Mouse (Mus musculus): ENCODE results near the gene Pigo. TPM values are rescaled to one million over a fixed set of nuclear protein-coding genes. Genes with fewer than 3 reads are reported as not detected.
A peak's percentile ranks its signal among the peaks of the same experiment; 100 is the strongest.

Gene Pigo
- 15.8 and 18.7 TPM in 2 replicates for polyA plus RNA-seq (2016; fragmentation: Nextera tagmentation; extraction: Ambion mirVana)

GRCm38 (mm10) chr4:43025084-43025960 is at the start of gene Pigo:
TSS of gene Pigo (minus strand) at chr4:43025819.
- H3K27ac ChIP-seq (ENCODE audit: poor library complexity, severe bottlenecking) = peak within 1 kb of the TSS; percentile 86
- H3K36me3 ChIP-seq = peaks cover 69% of the 10 kb centered on the region
- H3K27me3 ChIP-seq (replicated peaks) = no peaks in the 10 kb centered on the region
- no peaks in the 10 kb centered on the region for H3K9me3 ChIP-seq (replicated peaks)
- H3K9ac ChIP-seq = peak within 1 kb of the TSS; percentile 66
- peaks cover 15% of the 10 kb centered on the region for H3K4me1 ChIP-seq (replicated peaks)
- ATAC-seq (ENCODE audit: insufficient number of reproducible peaks, low FRiP score) = peak; percentile 89
- peak within 1 kb of the TSS; percentile 75 for H3K4me2 ChIP-seq
- 10% methylated on average over 42 of the region's 42 CpGs for WGBS
- H3K4me3 ChIP-seq = peak within 1 kb of the TSS; percentile 68

- 0 out of 2 replicates have a peak, but pooled peaks cover 3% of the 10 kb centered on the region for H3K4me1 ChIP-seq (replicated peaks)
- no peak overlapping the region for H3K4me3 ChIP-seq
- no peak overlapping the region for H3K4me2 ChIP-seq
- no peaks in the 10 kb centered on the region for H3K27me3 ChIP-seq (replicated peaks)
- H3K9ac ChIP-seq = no peak overlapping the region
- no peak for ATAC-seq (ENCODE audit: insufficient number of reproducible peaks, low FRiP score)
- no peaks in the 10 kb centered on the region for H3K9me3 ChIP-seq (replicated peaks)
- no peaks in the 10 kb centered on the region for H3K36me3 ChIP-seq
- no peak overlapping the region for H3K27ac ChIP-seq (ENCODE audit: poor library complexity, severe bottlenecking)
Observed at GRCm38 (mm10) chr4:43074923-43075322, 49.3 kb upstream of the Pigo start.

GRCm38 (mm10) chr4:43065471-43065870 is 39.9 kb upstream of the Pigo start:
- WGBS = 89% methylated on average over 4 of the region's 4 CpGs
- Histone ChIP-seq H3K4me2 (no peak overlapping the region), H3K27me3 (replicated peaks) (no peaks in the 10 kb centered on the region), H3K4me3 (no peak overlapping the region), H3K9ac (no peak overlapping the region), H3K27ac (ENCODE audit: poor library complexity, severe bottlenecking) (no peak overlapping the region), H3K36me3 (no peaks in the 10 kb centered on the region), H3K9me3 (replicated peaks) (no peaks in the 10 kb centered on the region), H3K4me1 (replicated peaks) (peaks cover 13% of the 10 kb centered on the region; the same call in 1 of the 2 replicates)
- no peak for ATAC-seq (ENCODE audit: insufficient number of reproducible peaks, low FRiP score)

DNA sequence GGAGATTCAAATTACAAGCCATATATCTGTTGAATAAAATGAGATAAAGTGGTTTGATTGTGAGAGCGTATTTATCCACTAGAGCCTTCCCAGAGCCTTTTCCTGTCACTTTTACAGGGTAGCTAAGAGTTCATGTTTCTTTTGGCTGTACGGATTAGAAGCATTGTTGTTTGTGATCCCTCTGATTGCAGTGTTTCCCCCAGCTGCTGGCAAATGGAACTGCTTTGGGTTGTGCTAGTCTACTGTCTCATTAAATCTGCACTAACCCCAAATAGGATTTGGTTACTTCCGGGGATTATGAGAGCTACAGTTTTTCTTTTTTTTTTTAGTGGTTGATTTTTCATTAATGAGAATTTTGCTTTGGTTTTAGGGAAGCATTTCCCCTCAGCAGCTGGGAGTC is 34.7 kb upstream of the Pigo start:
- Histone ChIP-seq H3K4me1 (replicated peaks) (peaks cover 15% of the 10 kb centered on the region; the same call in 1 of the 2 replicates), H3K9ac (no peak overlapping the region), H3K4me2 (no peak overlapping the region), H3K27ac (ENCODE audit: poor library complexity, severe bottlenecking) (no peak overlapping the region), H3K9me3 (replicated peaks) (no peaks in the 10 kb centered on the region), H3K27me3 (replicated peaks) (no peaks in the 10 kb centered on the region), H3K36me3 (no peaks in the 10 kb centered on the region), H3K4me3 (peak overlapping the region; percentile 76)
- ATAC-seq (ENCODE audit: insufficient number of reproducible peaks, low FRiP score) = no peak
- 47% methylated on average over 3 of the region's 3 CpGs for WGBS

DNA sequence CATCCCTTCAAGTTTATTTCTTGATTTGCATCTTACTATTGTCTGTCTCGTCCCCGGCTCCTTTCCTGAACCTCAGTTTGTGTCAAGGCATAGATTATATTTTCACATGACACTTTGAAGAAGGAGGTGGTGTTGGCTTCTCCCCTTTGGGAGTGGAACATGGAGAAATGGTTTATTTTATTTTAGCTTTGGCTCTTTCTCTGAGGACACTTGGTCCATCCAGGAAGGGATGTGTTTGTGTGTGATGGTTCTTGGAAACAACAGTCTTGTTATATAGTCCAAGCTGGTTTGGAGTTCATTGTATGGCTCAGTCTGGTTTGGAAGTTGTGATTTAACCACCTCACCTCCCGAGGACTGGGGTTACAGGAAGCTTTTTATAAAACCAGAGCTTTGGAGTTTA is 34.1 kb upstream of the Pigo start:
- Histone ChIP-seq H3K4me1 (replicated peaks) (peaks cover 15% of the 10 kb centered on the region; the same call in 1 of the 2 replicates), H3K9me3 (replicated peaks) (no peaks in the 10 kb centered on the region), H3K36me3 (no peaks in the 10 kb centered on the region), H3K9ac (peak overlapping the region; percentile 81), H3K4me3 (peak overlapping the region; percentile 76), H3K4me2 (peak overlapping the region; percentile 83), H3K27me3 (replicated peaks) (no peaks in the 10 kb centered on the region), H3K27ac (ENCODE audit: poor library complexity, severe bottlenecking) (no peak overlapping the region)
- 37% methylated on average over 3 of the region's 3 CpGs for WGBS
- no peak for ATAC-seq (ENCODE audit: insufficient number of reproducible peaks, low FRiP score)

GRCm38 (mm10) chr4:43058753-43059654 is 33.4 kb upstream of the Pigo start, which contains the start of gene Unc13b:
TSS of gene Unc13b (plus strand) at chr4:43058953.
- under 1% methylated on average over 78 of the region's 90 CpGs for whole genome bisulfite sequencing
- H3K9me3 ChIP-seq (replicated peaks) = no peaks in the 10 kb centered on the region
- H3K36me3 ChIP-seq = no peaks in the 10 kb centered on the region
- no peaks in the 10 kb centered on the region for H3K27me3 ChIP-seq (replicated peaks)
- H3K9ac ChIP-seq = peak within 1 kb of the TSS; percentile 81
- peak within 1 kb of the TSS; percentile 77 for H3K27ac ChIP-seq (ENCODE audit: poor library complexity, severe bottlenecking)
- peaks cover 15% of the 10 kb centered on the region; the same call in 1 of the 2 replicates for H3K4me1 ChIP-seq (replicated peaks)
- H3K4me2 ChIP-seq = peak within 1 kb of the TSS; percentile 83
- peak; percentile 97 for ATAC-seq (ENCODE audit: insufficient number of reproducible peaks, low FRiP score)
- peak within 1 kb of the TSS; percentile 76 for H3K4me3 ChIP-seq

DNA sequence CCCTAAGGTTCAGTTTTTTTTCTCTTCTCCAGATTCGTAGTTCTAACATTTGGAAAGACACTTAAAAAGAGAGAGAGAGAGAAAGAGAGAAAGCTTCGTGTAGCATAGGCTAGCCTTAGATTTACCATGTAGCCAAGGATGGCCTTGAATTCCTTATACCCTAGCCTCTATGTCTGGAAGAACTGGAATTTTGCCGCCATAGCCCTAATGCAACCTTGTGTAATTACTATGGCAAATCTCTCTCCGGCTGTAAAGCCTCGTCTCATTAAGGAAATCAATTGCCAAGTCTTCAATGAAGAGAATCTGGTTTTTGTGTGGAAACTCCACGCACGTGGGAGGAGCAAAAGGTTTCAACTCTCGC is 32.8 kb upstream of the Pigo start:
- peak overlapping the region; percentile 83 for H3K4me2 ChIP-seq
- peak overlapping the region; percentile 76 for H3K4me3 ChIP-seq
- 0 out of 2 replicates have a peak overlapping the region, but pooled peaks have one; percentile 81 for H3K9ac ChIP-seq
- H3K27me3 ChIP-seq (replicated peaks) = no peaks in the 10 kb centered on the region
- WGBS = 25% methylated on average over 8 of the region's 8 CpGs
- peaks cover 15% of the 10 kb centered on the region; the same call in 1 of the 2 replicates for H3K4me1 ChIP-seq (replicated peaks)
- H3K27ac ChIP-seq (ENCODE audit: poor library complexity, severe bottlenecking) = no peak overlapping the region
- H3K36me3 ChIP-seq = no peaks in the 10 kb centered on the region
- ATAC-seq (ENCODE audit: insufficient number of reproducible peaks, low FRiP score) = no peak
- no peaks in the 10 kb centered on the region for H3K9me3 ChIP-seq (replicated peaks)

DNA sequence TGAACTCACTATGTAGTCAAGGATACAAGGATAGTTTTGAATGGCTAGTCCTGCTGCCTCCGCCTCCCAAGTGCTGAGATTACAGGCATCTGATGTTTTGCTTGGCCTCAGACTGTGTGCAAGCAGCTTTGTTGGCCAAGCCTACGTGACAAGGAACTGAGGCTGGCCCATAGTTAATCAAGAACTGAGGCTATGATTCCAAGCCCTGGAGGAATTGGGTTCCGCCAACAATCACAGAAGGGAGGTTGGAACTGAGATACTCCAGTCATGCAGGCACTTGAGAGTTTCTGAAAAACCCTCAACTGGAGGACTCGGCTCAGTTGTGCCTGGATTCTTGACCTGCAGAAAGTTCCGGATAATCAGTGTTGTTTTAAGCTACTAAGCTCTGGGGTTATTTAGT is 32.0 kb upstream of the Pigo start:
- peaks cover 15% of the 10 kb centered on the region; the same call in 1 of the 2 replicates for H3K4me1 ChIP-seq (replicated peaks)
- H3K36me3 ChIP-seq = no peaks in the 10 kb centered on the region
- no peak overlapping the region for H3K27ac ChIP-seq (ENCODE audit: poor library complexity, severe bottlenecking)
- no peaks in the 10 kb centered on the region for H3K9me3 ChIP-seq (replicated peaks)
- WGBS = 77% methylated on average over 5 of the region's 5 CpGs
- no peak overlapping the region for H3K4me3 ChIP-seq
- H3K9ac ChIP-seq = no peak overlapping the region
- no peaks in the 10 kb centered on the region for H3K27me3 ChIP-seq (replicated peaks)
- no peak for ATAC-seq (ENCODE audit: insufficient number of reproducible peaks, low FRiP score)
- H3K4me2 ChIP-seq = no peak overlapping the region

DNA sequence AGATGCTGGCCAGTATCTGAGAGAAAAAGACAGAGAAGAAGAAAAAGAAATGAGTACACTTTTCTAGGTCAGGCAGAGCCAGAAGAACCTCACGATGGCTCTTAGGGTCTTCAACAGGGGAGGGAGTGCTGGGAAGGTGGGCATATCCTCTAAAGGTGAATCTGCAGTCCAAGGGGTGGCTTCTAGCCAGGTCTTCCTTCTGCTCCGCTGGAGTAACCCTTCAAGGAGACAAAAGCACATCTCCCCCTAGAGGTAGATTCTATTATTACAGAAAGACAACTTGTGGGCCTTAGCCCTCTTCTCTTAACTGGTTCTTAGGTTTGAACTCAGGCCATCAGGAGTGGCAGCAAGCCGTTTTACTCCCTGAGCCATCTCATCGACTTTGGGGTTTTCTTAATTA is 27.0 kb upstream of the Pigo start:
- Histone ChIP-seq H3K9ac (no peak overlapping the region), H3K36me3 (no peaks in the 10 kb centered on the region), H3K4me3 (no peak overlapping the region), H3K9me3 (replicated peaks) (no peaks in the 10 kb centered on the region), H3K4me2 (no peak overlapping the region), H3K27me3 (replicated peaks) (no peaks in the 10 kb centered on the region), H3K4me1 (replicated peaks) (0 out of 2 replicates have a peak, but pooled peaks cover under 1% of the 10 kb centered on the region), H3K27ac (ENCODE audit: poor library complexity, severe bottlenecking) (no peak overlapping the region)
- WGBS = 12% methylated on average over 4 of the region's 4 CpGs
- 0 out of 2 replicates have a peak, but pooled peaks have one; percentile 45 for ATAC-seq (ENCODE audit: insufficient number of reproducible peaks, low FRiP score)

DNA sequence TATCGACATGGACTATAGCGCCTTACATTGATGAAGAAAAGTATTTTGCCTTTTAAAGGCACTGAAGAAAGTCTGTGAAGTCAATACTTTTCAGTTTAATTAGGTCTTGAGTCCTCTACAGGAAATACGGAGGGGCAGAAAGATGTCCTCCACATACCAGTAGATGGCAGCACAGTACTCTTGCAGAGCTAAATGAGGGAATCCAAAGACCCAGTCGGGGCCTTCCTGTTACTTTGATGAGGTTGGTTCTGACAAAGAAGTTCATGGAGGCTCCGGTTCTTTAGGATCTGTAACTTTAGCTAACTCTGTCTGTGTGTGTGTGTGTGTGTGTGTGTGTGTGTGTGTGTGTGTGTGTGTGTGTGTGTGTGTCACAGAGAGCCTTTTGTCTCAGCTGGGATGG is 21.6 kb upstream of the Pigo start:
- H3K36me3 ChIP-seq = no peaks in the 10 kb centered on the region
- H3K4me1 ChIP-seq (replicated peaks) = peaks cover 33% of the 10 kb centered on the region
- H3K27me3 ChIP-seq (replicated peaks) = no peaks in the 10 kb centered on the region
- H3K4me2 ChIP-seq = 0 out of 2 replicates have a peak overlapping the region, but pooled peaks have one; percentile 8
- no peak overlapping the region for H3K9ac ChIP-seq
- WGBS = 8% methylated on average over 5 of the region's 5 CpGs
- H3K9me3 ChIP-seq (replicated peaks) = no peaks in the 10 kb centered on the region
- H3K27ac ChIP-seq (ENCODE audit: poor library complexity, severe bottlenecking) = no peak overlapping the region
- ATAC-seq (ENCODE audit: insufficient number of reproducible peaks, low FRiP score) = no peak
- H3K4me3 ChIP-seq = no peak overlapping the region

- H3K9me3 ChIP-seq (replicated peaks) = no peaks in the 10 kb centered on the region
- no peak for ATAC-seq (ENCODE audit: insufficient number of reproducible peaks, low FRiP score)
- peak overlapping the region; percentile 73 for H3K4me2 ChIP-seq
- no peaks in the 10 kb centered on the region for H3K27me3 ChIP-seq (replicated peaks)
- peak overlapping the region; percentile 69; the same call in 1 of the 2 replicates for H3K4me3 ChIP-seq
- H3K4me1 ChIP-seq (replicated peaks) = peaks cover 33% of the 10 kb centered on the region
- no peak overlapping the region for H3K27ac ChIP-seq (ENCODE audit: poor library complexity, severe bottlenecking)
- 64% methylated on average over 5 of the region's 5 CpGs for WGBS
- no peaks in the 10 kb centered on the region for H3K36me3 ChIP-seq
- no peak overlapping the region for H3K9ac ChIP-seq
Observed at GRCm38 (mm10) chr4:43046607-43047006, 21.0 kb upstream of the Pigo start.
